Mouse (Mus musculus) forebrain, embryonic 11.5 days (tissue): ENCODE data around the gene Fcna. TPM values are rescaled to one million over a fixed set of nuclear protein-coding genes. Genes with fewer than 3 reads are reported as not detected.

Source experiments
- polyA plus RNA-seq: library from polyadenylated mRNA; unstranded; fragments of >200 nt; fragmentation: Nextera tagmentation; extraction: Ambion mirVana; gene quantifications from 2 replicates; pipeline ENCODE4 v1.2.1, GENCODE M21; 2014

Fcna gene
- polyA plus RNA-seq, 1 experiment from 2014 or later: 0.95 TPM

Other genes with a start within 250 kb of the Fcna start
- gene Entpd2, start 232.2 kb downstream of the Fcna start, polyA plus RNA-seq: 0.23 TPM in 1 of 2 replicates, not detected in the other
- 120 and 128 TPM in 2 replicates for gene Npdc1, start 228.7 kb downstream of the Fcna start, polyA plus RNA-seq
- gene Fut7, start 204.8 kb downstream of the Fcna start, polyA plus RNA-seq: not detected in 2 replicates
- 9.9 and 10.2 TPM in 2 replicates for gene Abca2, start 199.3 kb downstream of the Fcna start, polyA plus RNA-seq
- 0.61 and 0.77 TPM in 2 replicates for gene Clic3, start 171.2 kb downstream of the Fcna start, polyA plus RNA-seq
- 22.9 and 24.2 TPM in 2 replicates for gene Paxx, start 166.9 kb downstream of the Fcna start, polyA plus RNA-seq
- gene Ptgds, start 158.0 kb downstream of the Fcna start, polyA plus RNA-seq: 0.69 and 0.73 TPM in 2 replicates
- not detected in 2 replicates for gene Lcn12, start 134.1 kb downstream of the Fcna start, polyA plus RNA-seq
- gene Fbxw5, start 127.3 kb downstream of the Fcna start, polyA plus RNA-seq: 96.1 and 102 TPM in 2 replicates
- gene C8g, start 126.3 kb downstream of the Fcna start, polyA plus RNA-seq: 5.5 and 5.9 TPM in 2 replicates
- 37.2 and 40.1 TPM in 2 replicates for gene Traf2, start 81.1 kb downstream of the Fcna start, polyA plus RNA-seq
- gene Edf1, start 70.2 kb downstream of the Fcna start, polyA plus RNA-seq: 353 and 371 TPM in 2 replicates
- gene Mamdc4, start 53.2 kb downstream of the Fcna start, polyA plus RNA-seq: 1.3 and 5.0 TPM in 2 replicates
- gene Phpt1, start 52.8 kb downstream of the Fcna start, polyA plus RNA-seq: 144 and 164 TPM in 2 replicates
- gene Ajm1, start 46.3 kb downstream of the Fcna start, polyA plus RNA-seq: 0.28 and 0.69 TPM in 2 replicates
- 77.1 and 81.5 TPM in 2 replicates for gene Rabl6, start 19.5 kb downstream of the Fcna start, polyA plus RNA-seq
- gene Ccdc183, start 10.4 kb downstream of the Fcna start, polyA plus RNA-seq: 0.13 and 0.21 TPM in 2 replicates
- gene Tmem141, start 6.0 kb downstream of the Fcna start, polyA plus RNA-seq: 12.6 and 17.9 TPM in 2 replicates
- gene Lcn8, start 25.1 kb upstream of the Fcna start, polyA plus RNA-seq: not detected in 2 replicates
- not detected in 2 replicates for gene Lcn5, start 29.9 kb upstream of the Fcna start, polyA plus RNA-seq
- gene Lcn6, start 48.8 kb upstream of the Fcna start, polyA plus RNA-seq: not detected in 2 replicates
- gene Lcn10, start 54.7 kb upstream of the Fcna start, polyA plus RNA-seq: not detected in 2 replicates
- gene Obp2a, start 72.0 kb upstream of the Fcna start, polyA plus RNA-seq: not detected in 2 replicates
- 68.5 and 71.2 TPM in 2 replicates for gene Bmyc, start 78.7 kb upstream of the Fcna start, polyA plus RNA-seq
- gene Obp2b, start 109.0 kb upstream of the Fcna start, polyA plus RNA-seq: not detected in 2 replicates
- not detected in 2 replicates for gene Lcn3, start 137.5 kb upstream of the Fcna start, polyA plus RNA-seq
- gene Lcn11, start 149.0 kb upstream of the Fcna start, polyA plus RNA-seq: not detected in 2 replicates
- not detected in 2 replicates for gene Gm13539, start 154.2 kb upstream of the Fcna start, polyA plus RNA-seq
- gene Glt6d1, start 187.8 kb upstream of the Fcna start, polyA plus RNA-seq: not detected in 2 replicates
- gene Lcn9, start 195.1 kb upstream of the Fcna start, polyA plus RNA-seq: not detected in 2 replicates
- gene Sohlh1, start 219.2 kb upstream of the Fcna start, polyA plus RNA-seq: not detected in 2 replicates
- gene Kcnt1, start 235.7 kb upstream of the Fcna start, polyA plus RNA-seq: 0.53 and 1.0 TPM in 2 replicates